Mouse (Mus musculus) stomach, embryonic 15.5 days (tissue): ENCODE data around the gene 3110040M04Rik. TPM values are rescaled to one million over a fixed set of nuclear protein-coding genes. Genes with fewer than 3 reads are reported as not detected.
"Not testable (repeated sequence)": the region's sequence is repeated elsewhere in the genome, so short reads cannot be mapped to it uniquely, and the experiment has no call there.

Experiments
- ATAC-seq: fragments of 200-750 bp; cut with Nextera tagmentation; 2 replicates; pipeline ENCODE4 v1.8.0; 2017; ENCODE audit warnings: low read depth, moderate number of reproducible peaks, moderate TSS enrichment; ENCODE audit not compliant: insufficient read depth, low FRiP score
- H3K27ac ChIP-seq: fragments of 300-500 bp; sonication (generic); 2 replicates; pipeline ENCODE4 v1.5.1; 2015; ENCODE audit warnings: mild to moderate bottlenecking, inconsistent platforms
- H3K27me3 ChIP-seq: fragments of 300-500 bp; sonication (generic); replicated peaks from 2 replicates; pipeline ENCODE4 v1.6.1; 2015; ENCODE audit warnings: inconsistent platforms
- H3K36me3 ChIP-seq: fragments of 300-500 bp; sonication (generic); 2 replicates; pipeline ENCODE4 v1.6.1; 2015; ENCODE audit warnings: inconsistent platforms
- H3K4me1 ChIP-seq: fragments of 300-500 bp; sonication (generic); 2 replicates; pipeline ENCODE4 v1.6.1; 2015; ENCODE audit warnings: inconsistent platforms
- H3K4me2 ChIP-seq: fragments of 300-500 bp; sonication (generic); 2 replicates; pipeline ENCODE4 v1.6.1; 2015; ENCODE audit warnings: mild to moderate bottlenecking, inconsistent platforms
- H3K4me3 ChIP-seq: fragments of 300-500 bp; sonication (generic); replicated peaks from 2 replicates; pipeline ENCODE4 v1.5.1; 2015; ENCODE audit warnings: inconsistent platforms
- H3K9ac ChIP-seq: fragments of 300-500 bp; sonication (generic); 2 replicates; pipeline ENCODE4 v1.6.1; 2015; ENCODE audit warnings: inconsistent platforms
- H3K9me3 ChIP-seq: fragments of 300-500 bp; sonication (generic); 2 replicates; pipeline ENCODE4 v1.6.1; 2016; ENCODE audit warnings: inconsistent platforms
- WGBS: fragments of 180-500 bp; shearing (Covaris S2); methylation state at CpG from one replicate; pipeline ENCODE4 v1.1.7; 2015; 5-methylcytosine and 5-hydroxymethylcytosine counted together
- polyA plus RNA-seq: library from polyadenylated mRNA; unstranded; fragments of >200 nt; fragmentation: Nextera tagmentation; extraction: Ambion mirVana; gene quantifications from 2 replicates; pipeline ENCODE4 v1.2.1, GENCODE M21; 2015

Gene 3110040M04Rik
- polyA plus RNA-seq, 1 experiment from 2014 or later: 0.33 TPM

DNA sequence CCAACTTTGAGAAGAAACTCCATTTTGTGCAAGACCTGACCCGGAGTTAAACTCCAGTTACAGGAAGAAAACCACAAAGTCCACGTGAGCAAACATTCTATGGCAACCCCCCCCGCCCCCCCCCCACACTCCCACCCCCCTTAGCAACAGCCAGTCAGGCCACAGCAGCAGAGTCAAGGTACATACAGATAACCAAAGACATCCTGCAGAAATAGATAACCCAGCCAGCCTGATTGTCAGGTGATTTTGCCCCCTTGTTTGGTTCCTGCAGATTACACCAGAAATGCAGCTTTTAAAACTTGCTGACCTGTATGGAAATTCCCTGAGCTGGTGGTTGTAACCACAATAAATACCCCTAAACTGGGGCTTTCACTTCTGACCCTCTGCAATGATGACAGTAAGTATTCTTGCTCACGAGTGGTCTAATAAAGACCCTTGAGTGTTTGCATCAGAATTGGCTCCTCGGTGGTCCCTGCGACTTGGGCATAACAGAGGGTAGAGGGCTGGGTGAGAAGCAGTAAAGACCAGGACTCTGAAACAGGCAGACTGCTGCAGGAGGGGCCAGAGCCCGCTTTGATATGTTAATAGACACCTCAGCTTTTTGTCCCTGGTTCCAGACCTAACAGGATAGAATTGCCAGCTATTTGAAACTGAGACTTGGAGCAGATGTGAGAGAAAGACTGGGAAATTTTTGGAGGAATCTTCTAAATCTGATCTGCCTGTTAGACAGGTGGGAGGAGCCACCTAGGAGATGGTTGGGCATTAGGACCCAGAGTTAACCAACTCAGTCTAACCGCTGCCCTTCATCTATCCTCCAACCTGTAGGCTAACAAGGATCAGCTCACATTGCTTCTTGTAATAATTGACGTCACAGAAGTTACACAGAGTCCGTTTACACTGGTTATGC is 26.6 kb upstream of the 3110040M04Rik start:
- no peaks in the 10 kb centered on the region for H3K36me3 ChIP-seq
- H3K27ac ChIP-seq: no peak overlapping the region
- H3K4me2 ChIP-seq: peak overlapping the region; percentile 47
- H3K27me3 ChIP-seq: no peaks in the 10 kb centered on the region
- no peaks in the 10 kb centered on the region for H3K4me1 ChIP-seq
- ATAC-seq: peak; percentile 91
- H3K9ac ChIP-seq: no peak overlapping the region
- H3K4me3 ChIP-seq: peak overlapping the region; percentile 20; the same call in 1 of the 2 replicates
- WGBS: 10% methylated on average over 10 of the region's 10 CpGs
- no peaks in the 10 kb centered on the region for H3K9me3 ChIP-seq

DNA sequence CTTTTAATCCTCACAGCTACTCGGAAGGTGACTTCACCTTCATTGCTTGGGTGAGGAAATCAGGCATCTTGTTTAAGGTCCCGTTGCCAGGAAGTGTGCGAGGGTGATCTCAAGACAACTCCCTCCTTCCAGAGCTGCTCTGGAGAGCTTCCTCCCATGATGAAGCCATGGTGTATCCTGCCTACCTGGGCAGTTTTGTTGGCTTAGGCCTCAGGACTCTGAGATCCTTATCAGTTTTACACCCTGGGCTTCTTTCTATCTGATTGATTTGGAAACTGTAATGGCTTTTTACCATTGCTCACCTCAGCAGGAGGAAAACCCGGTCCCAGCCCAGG is 26.0 kb upstream of the 3110040M04Rik start:
- peak overlapping the region; percentile 20; the same call in 1 of the 2 replicates for H3K4me3 ChIP-seq
- 14% methylated on average over 4 of the region's 4 CpGs for WGBS
- ATAC-seq: no peak
- H3K9me3 ChIP-seq: no peaks in the 10 kb centered on the region
- H3K4me2 ChIP-seq: peak overlapping the region; percentile 47
- H3K9ac ChIP-seq: no peak overlapping the region
- no peaks in the 10 kb centered on the region for H3K36me3 ChIP-seq
- H3K27me3 ChIP-seq: no peaks in the 10 kb centered on the region
- no peaks in the 10 kb centered on the region for H3K4me1 ChIP-seq
- H3K27ac ChIP-seq: no peak overlapping the region

DNA sequence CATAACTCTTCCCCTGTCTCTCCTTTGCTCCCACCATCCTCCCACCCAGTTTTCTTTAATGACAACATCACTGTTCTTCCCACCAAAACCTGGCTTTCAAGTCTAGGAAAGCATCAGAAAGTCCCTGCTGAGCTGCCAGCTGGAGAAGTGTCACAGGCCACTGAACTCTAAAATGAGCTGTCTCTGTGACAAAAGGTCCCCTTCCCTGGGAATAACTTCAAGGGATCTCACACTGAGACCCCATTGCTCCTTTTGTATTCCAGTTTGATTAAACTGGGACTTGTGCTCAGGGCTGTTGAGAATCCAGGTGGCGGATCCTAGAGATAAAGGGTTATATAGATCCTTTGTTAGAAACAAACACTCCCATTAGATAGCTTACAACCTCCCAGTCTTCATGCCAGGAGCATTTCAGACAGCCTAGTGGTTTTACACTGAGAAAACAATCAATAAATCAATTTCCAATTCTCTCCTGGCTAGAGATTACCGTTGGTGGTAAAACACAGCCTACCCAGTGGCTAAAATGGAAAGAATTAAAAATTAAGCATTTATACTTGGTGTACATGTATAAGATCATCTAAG is 25.3 kb upstream of the 3110040M04Rik start:
- Histone ChIP-seq H3K27ac (no peak overlapping the region), H3K9me3 (no peaks in the 10 kb centered on the region), H3K4me3 (no peak overlapping the region), H3K27me3 (no peaks in the 10 kb centered on the region), H3K4me1 (no peaks in the 10 kb centered on the region), H3K9ac (no peak overlapping the region), H3K4me2 (no peak overlapping the region), H3K36me3 (no peaks in the 10 kb centered on the region)
- ATAC-seq: no peak
- 58% methylated on average over 2 of the region's 2 CpGs for WGBS

DNA sequence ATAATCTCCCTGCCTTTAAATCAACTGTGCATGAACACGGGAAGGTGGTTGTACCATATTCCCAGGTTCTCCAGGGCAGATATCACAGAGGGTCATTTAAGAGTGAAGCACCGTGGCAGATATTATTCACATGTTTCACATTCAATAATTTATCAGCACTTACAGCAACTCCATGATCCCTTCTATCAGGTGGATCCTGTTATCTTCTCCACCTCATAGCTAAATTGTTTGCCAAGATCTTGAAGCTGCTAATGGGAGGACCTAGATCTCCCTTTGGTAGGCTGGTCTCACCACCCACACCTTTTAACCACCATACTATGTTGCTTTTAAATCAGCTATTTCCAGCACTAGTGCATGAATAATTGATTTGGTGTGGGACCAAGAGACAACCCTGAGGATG is 23.8 kb upstream of the 3110040M04Rik start:
- peak; percentile 11; the same call in 1 of the 2 replicates for ATAC-seq
- Histone ChIP-seq H3K9ac (no peak overlapping the region), H3K4me2 (no peak overlapping the region), H3K4me3 (no peak overlapping the region), H3K27me3 (no peaks in the 10 kb centered on the region), H3K36me3 (no peaks in the 10 kb centered on the region), H3K9me3 (no peaks in the 10 kb centered on the region), H3K4me1 (no peaks in the 10 kb centered on the region), H3K27ac (no peak overlapping the region)
- WGBS: 74% methylated on average over 2 of the region's 2 CpGs

DNA sequence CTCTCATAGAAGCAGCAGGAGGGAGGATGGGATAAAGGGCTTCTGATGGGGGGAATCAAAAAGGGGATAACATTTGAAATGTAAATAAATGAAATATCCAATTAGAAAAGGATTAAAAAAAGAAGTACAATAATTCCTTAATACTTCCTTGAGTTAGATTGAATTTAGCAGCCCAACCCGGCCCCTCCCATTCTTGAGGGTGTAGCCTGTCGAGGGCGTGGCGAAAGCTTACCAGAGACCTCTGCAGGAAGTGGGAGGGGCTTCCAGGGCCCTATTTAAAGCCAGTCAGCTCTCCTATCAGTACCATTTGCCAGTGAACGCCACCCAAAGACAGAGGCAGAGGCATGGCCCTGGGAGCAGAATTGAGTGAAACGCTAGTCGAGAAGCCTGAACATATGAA is 21.7 kb upstream of the 3110040M04Rik start, which contains the start of gene Gm47985:
Gene Gm47985 (plus strand): TSS at position 272 of the 400 bp plus-strand sequence.
- H3K4me3 ChIP-seq, H3K9me3 ChIP-seq, H3K27ac ChIP-seq, ATAC-seq, H3K4me1 ChIP-seq, H3K36me3 ChIP-seq, H3K9ac ChIP-seq, H3K4me2 ChIP-seq, H3K27me3 ChIP-seq: not testable (repeated sequence)
- 100% methylated on average over 1 of the region's 7 CpGs for WGBS

DNA sequence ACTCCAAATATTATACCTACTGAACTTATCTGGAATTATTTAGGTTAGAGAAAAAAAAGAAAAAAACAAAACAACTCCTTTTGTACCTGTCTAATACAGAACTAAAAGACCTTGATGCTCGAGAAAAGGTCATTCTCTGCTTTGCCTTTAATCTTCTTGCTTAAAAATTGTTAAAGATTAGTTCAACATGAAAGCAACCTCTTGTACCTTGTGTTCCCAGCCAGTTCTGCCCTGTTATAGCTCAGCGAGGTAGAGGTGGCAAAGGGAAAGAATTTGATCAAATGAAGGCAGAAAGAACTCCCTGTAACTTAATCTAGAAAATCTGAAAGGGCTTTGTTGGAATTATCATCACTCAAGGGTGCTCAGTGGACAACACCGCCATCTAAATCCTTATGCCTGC is 17.7 kb upstream of the 3110040M04Rik start:
- WGBS: 78% methylated on average over 3 of the region's 3 CpGs
- H3K9me3 ChIP-seq, H3K4me2 ChIP-seq, H3K4me1 ChIP-seq, H3K4me3 ChIP-seq, H3K27me3 ChIP-seq, ATAC-seq, H3K36me3 ChIP-seq, H3K27ac ChIP-seq, H3K9ac ChIP-seq: not testable (repeated sequence)

DNA sequence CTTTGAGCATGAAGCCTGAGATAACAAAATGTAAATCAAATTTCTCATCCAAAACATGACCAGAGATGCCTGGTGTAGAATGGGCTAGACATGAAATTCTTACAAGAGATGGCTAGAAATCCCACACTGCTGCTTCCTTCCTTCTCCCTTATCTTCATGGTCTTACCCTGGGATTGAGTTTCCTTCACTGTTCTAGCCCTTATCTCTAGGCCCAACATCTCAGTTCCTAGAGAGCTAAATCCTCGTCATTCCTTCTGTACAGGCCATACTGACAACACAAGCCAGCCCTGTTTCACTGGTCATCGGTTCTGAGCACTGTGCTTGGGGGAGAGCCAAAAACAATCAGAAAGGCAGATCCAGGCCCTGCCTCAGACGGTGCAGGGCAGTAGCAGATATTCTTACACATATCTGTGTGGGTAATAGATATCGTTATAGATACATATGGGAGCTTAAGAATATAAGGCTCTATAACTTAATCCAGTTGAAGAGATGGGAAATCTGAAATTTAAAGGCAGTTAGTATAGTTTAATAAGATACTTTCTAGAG is 17.0 kb upstream of the 3110040M04Rik start:
- not testable (repeated sequence) for H3K4me2 ChIP-seq, ATAC-seq, H3K36me3 ChIP-seq, H3K4me3 ChIP-seq, H3K27me3 ChIP-seq, H3K27ac ChIP-seq, H3K4me1 ChIP-seq, H3K9me3 ChIP-seq, H3K9ac ChIP-seq
- WGBS: 74% methylated on average over 4 of the region's 4 CpGs

DNA sequence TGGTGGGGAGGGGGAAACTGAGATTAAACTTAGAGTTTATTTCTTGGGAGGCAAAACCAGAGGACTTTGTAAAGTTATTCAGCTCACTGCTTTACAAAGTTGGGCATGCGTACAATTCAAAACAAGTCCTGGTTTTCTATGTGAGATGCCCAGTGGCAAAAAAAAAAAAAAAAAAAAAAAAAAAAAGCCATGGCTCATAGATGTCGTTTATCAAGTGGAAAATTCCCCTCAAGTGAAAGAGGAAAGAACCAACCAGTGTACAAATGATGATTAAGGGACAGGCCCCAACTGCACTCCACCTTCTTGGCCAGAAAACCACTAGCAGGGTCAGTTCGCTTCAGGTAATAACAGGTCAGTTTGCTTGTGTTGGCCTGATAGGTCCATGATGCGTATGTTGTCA is 15.5 kb upstream of the 3110040M04Rik start:
- WGBS: 86% methylated on average over 4 of the region's 4 CpGs
- Histone ChIP-seq H3K4me1 (no peaks in the 10 kb centered on the region), H3K27me3 (no peaks in the 10 kb centered on the region), H3K9ac (no peak overlapping the region), H3K9me3 (no peaks in the 10 kb centered on the region), H3K4me2 (no peak overlapping the region), H3K4me3 (no peak overlapping the region), H3K36me3 (no peaks in the 10 kb centered on the region), H3K27ac (no peak overlapping the region)
- ATAC-seq: no peak

DNA sequence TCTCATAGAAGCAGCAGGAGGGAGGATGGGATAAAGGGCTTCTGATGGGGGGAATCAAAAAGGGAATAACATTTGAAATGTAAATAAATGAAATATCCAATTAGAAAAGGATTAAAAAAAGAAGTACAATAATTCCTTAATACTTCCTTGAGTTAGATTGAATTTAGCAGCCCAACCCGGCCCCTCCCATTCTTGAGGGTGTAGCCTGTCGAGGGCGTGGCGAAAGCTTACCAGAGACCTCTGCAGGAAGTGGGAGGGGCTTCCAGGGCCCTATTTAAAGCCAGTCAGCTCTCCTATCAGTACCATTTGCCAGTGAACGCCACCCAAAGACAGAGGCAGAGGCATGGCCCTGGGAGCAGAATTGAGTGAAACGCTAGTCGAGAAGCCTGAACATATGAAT is 11.8 kb upstream of the 3110040M04Rik start, which contains the start of gene Gm8947:
Gene Gm8947 (plus strand): TSS at position 302 of the 400 bp plus-strand sequence.
- ATAC-seq, H3K4me3 ChIP-seq, H3K9ac ChIP-seq, H3K36me3 ChIP-seq, H3K4me2 ChIP-seq, H3K4me1 ChIP-seq, H3K27me3 ChIP-seq, H3K9me3 ChIP-seq, H3K27ac ChIP-seq: not testable (repeated sequence)
- WGBS: 92% methylated on average over 2 of the region's 7 CpGs

DNA sequence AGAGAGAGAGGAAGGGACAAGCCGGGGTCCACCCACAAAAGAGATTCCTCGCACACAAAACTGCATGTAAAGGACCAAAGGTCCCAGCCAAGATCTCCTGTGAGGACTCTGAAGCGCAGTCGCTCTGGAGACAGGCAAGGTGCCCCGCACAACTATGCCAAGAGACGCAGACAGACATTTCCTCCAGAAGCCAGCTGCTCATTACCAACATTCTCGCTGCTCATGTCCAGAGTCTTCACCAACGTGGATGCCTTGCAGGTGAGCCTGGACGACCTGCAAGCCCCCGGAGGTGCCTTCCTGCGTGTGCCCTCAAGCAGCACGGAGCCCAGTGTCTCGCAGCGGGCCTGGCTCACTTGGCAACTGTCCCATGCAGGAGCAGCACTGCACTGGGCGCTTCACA is 11.2 kb upstream of the 3110040M04Rik start:
- H3K27me3 ChIP-seq, H3K9ac ChIP-seq, H3K9me3 ChIP-seq, H3K4me1 ChIP-seq, H3K4me2 ChIP-seq, H3K27ac ChIP-seq, ATAC-seq, H3K4me3 ChIP-seq, H3K36me3 ChIP-seq: not testable (repeated sequence)
- 91% methylated on average over 15 of the region's 15 CpGs for WGBS

DNA sequence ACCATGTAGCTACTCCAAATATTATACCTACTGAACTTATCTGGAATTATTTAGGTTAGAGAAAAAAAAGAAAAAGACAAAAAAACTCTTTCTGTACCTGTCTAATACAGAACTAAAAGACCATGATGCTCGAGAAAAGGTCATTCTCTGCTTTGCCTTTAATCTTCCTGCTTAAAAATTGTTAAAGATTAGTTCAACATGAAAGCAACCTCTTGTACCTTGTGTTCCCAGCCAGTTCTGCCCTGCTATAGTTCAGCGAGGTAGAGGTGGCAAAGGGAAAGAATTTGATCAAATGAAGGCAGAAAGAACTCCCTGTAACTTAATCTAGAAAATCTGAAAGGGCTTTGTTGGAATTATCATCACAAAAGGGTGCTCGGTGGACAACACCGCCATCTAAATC is 7.9 kb upstream of the 3110040M04Rik start:
- H3K36me3 ChIP-seq, H3K27me3 ChIP-seq, H3K4me3 ChIP-seq, ATAC-seq, H3K4me2 ChIP-seq, H3K4me1 ChIP-seq, H3K9me3 ChIP-seq, H3K9ac ChIP-seq, H3K27ac ChIP-seq: not testable (repeated sequence)
- WGBS: 64% methylated on average over 4 of the region's 4 CpGs

DNA sequence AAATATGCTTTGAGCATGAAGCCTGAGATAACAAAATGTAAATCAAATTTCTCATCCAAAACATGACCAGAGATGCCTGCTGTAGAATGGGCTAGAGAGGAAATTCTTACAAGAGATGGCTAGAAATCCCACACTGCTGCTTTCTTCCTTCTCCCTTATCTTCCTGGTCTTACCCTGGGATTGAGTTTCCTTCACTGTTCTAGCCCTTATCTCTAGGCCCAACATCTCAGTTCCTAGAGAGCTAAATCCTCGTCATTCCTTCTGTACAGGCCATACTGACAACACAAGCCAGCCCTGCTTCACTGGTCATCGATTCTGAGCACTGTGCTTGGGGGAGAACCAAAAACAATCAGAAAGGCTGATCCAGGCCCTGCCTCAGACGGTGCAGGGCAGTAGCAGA is 7.2 kb upstream of the 3110040M04Rik start:
- H3K27me3 ChIP-seq, H3K4me2 ChIP-seq, H3K9me3 ChIP-seq, H3K4me1 ChIP-seq, ATAC-seq, H3K27ac ChIP-seq, H3K4me3 ChIP-seq, H3K9ac ChIP-seq, H3K36me3 ChIP-seq: not testable (repeated sequence)
- 75% methylated on average over 3 of the region's 3 CpGs for WGBS
